Mouse (Mus musculus) midbrain, postnatal 0 days (tissue): Measurements from ENCODE around the gene Wdr43. TPM values are rescaled to one million over a fixed set of nuclear protein-coding genes. Genes with fewer than 3 reads are reported as not detected.

Experiments
- ATAC-seq: fragments of 200-750 bp; cut with Nextera tagmentation; 2 replicates; pipeline ENCODE4 v1.8.0; 2017; ENCODE audit warnings: moderate number of reproducible peaks, mild to moderate bottlenecking, moderate TSS enrichment, moderate library complexity; ENCODE audit not compliant: low FRiP score
- DNase-seq: peaks from one replicate; pipeline ENCODE4 v3.0.0-alpha.2; 2015; ENCODE audit warnings: low spot score
- H3K27ac ChIP-seq: fragments of 300-500 bp; sonication (generic); 2 replicates; pipeline ENCODE4 v1.5.1; 2014; ENCODE audit warnings: low read depth, mild to moderate bottlenecking, low read length, mixed read lengths
- H3K27me3 ChIP-seq: fragments of 300-500 bp; sonication (generic); 2 replicates; pipeline ENCODE4 v1.6.1; 2014; ENCODE audit warnings: low read length, control low read depth, mixed read lengths; ENCODE audit not compliant: insufficient read depth
- H3K36me3 ChIP-seq: fragments of 300-500 bp; sonication (generic); 2 replicates; pipeline ENCODE4 v1.6.1; 2014; ENCODE audit warnings: low read length, control low read depth, mixed read lengths; ENCODE audit not compliant: insufficient read depth
- H3K4me1 ChIP-seq: fragments of 300-500 bp; sonication (generic); 2 replicates; pipeline ENCODE4 v1.6.1; 2014; ENCODE audit warnings: mild to moderate bottlenecking, control low read depth, antibody characterized with exemption, low read length, mixed read lengths; ENCODE audit not compliant: insufficient read depth
- H3K4me2 ChIP-seq: fragments of 300-500 bp; sonication (generic); 2 replicates; pipeline ENCODE4 v1.6.1; 2014; ENCODE audit warnings: low read depth, mild to moderate bottlenecking, low read length, mixed read lengths; ENCODE audit not compliant: poor library complexity, severe bottlenecking
- H3K4me3 ChIP-seq: fragments of 300-500 bp; sonication (generic); 2 replicates; pipeline ENCODE4 v1.5.1; 2014; ENCODE audit warnings: low read depth, mild to moderate bottlenecking, low read length, moderate library complexity
- H3K9ac ChIP-seq: fragments of 300-500 bp; sonication (generic); replicated peaks from 2 replicates; pipeline ENCODE4 v1.6.1; 2014; ENCODE audit warnings: mild to moderate bottlenecking, low read length, moderate library complexity, mixed read lengths; ENCODE audit not compliant: poor library complexity, severe bottlenecking
- H3K9me3 ChIP-seq: fragments of 300-500 bp; sonication (generic); 2 replicates; pipeline ENCODE4 v1.6.1; 2016; ENCODE audit warnings: low read length, control low read depth
- CTCF ChIP-seq: IDR thresholded peaks from 2 replicates; pipeline ENCODE4 v1.5.1; 2016; ENCODE audit warnings: antibody characterized with exemption, mild to moderate bottlenecking
- WGBS: fragments of 180-500 bp; shearing (Covaris S2); extraction: QIAGEN DNeasy Blood & Tissue Kit; methylation state at CpG from one replicate; pipeline ENCODE4 v1.1.7; 2014; 5-methylcytosine and 5-hydroxymethylcytosine counted together
- polyA plus RNA-seq: library from polyadenylated mRNA; unstranded; fragments of >200 nt; fragmentation: Nextera tagmentation; extraction: Ambion mirVana; gene quantifications from 2 replicates; pipeline ENCODE4 v1.2.1, GENCODE M21; 2015
- total RNA-seq: library from RNA; depleted of rRNA; stranded (reverse); fragments of >200 nt; gene quantifications from 2 replicates; pipeline ENCODE4 v1.2.3, GENCODE M21; 2014; rRNA removed

The Wdr43 gene
- total RNA-seq (50.9 and 87.3 TPM in 2 replicates), polyA plus RNA-seq (34.3 and 36.5 TPM in 2 replicates)

- Histone ChIP-seq H3K9me3 (no peaks in the 10 kb centered on the region), H3K27ac (peak within 1 kb of the TSS; percentile 69), H3K4me1 (no peaks in the 10 kb centered on the region; the same call in 1 of the 2 replicates), H3K36me3 (no peaks in the 10 kb centered on the region), H3K4me2 (peak within 1 kb of the TSS; percentile 80), H3K27me3 (no peaks in the 10 kb centered on the region), H3K4me3 (peak within 1 kb of the TSS; percentile 100), H3K9ac (peak within 1 kb of the TSS; percentile 86)
- DNase-seq (peak; percentile 98), ATAC-seq (peak; percentile 99)
- no peak for TF ChIP-seq CTCF
- WGBS = 6% methylated on average over 36 of the region's 40 CpGs
Observed at GRCm38 (mm10) chr17:71615638-71616318, at the start of gene Wdr43. TSS of gene Wdr43 (plus strand) at chr17:71615895.

GRCm38 (mm10) chr17:71579176-71579705, 36.5 kb upstream of the Wdr43 start:
- 91% methylated on average over 1 of the region's 1 CpGs for WGBS
- ATAC-seq = no peak
- H3K4me1 ChIP-seq = no peaks in the 10 kb centered on the region
- no peak for DNase-seq
- H3K9ac ChIP-seq = no peak overlapping the region
- no peaks in the 10 kb centered on the region for H3K36me3 ChIP-seq
- no peak overlapping the region for H3K4me3 ChIP-seq
- no peak overlapping the region for H3K4me2 ChIP-seq
- H3K9me3 ChIP-seq = no peaks in the 10 kb centered on the region
- TF ChIP-seq CTCF = no peak
- no peak overlapping the region for H3K27ac ChIP-seq
- no peaks in the 10 kb centered on the region for H3K27me3 ChIP-seq

- Histone ChIP-seq H3K9me3 (no peaks in the 10 kb centered on the region), H3K27me3 (no peaks in the 10 kb centered on the region), H3K36me3 (no peaks in the 10 kb centered on the region), H3K9ac (peak overlapping the region; percentile 68), H3K4me1 (peaks cover 10% of the 10 kb centered on the region), H3K27ac (peak overlapping the region; percentile 74), H3K4me3 (peak overlapping the region; percentile 54), H3K4me2 (peak overlapping the region; percentile 82)
- ATAC-seq (peak; percentile 67), DNase-seq (peak; percentile 39)
- under 1% methylated on average over 48 of the region's 48 CpGs for whole genome bisulfite sequencing
- no peak for TF ChIP-seq CTCF
Observed at GRCm38 (mm10) chr17:71597881-71598658, 17.6 kb upstream of the Wdr43 start.

- WGBS = 5% methylated on average over 41 of the region's 42 CpGs
- Histone ChIP-seq H3K4me1 (peaks cover 10% of the 10 kb centered on the region), H3K4me3 (peak overlapping the region; percentile 54), H3K27ac (peak overlapping the region; percentile 74), H3K27me3 (no peaks in the 10 kb centered on the region), H3K9me3 (no peaks in the 10 kb centered on the region), H3K36me3 (no peaks in the 10 kb centered on the region), H3K4me2 (peak overlapping the region; percentile 82), H3K9ac (peak overlapping the region; percentile 68)
- DNase-seq (peak; percentile 97), ATAC-seq (peak; percentile 98)
- 0 out of 2 replicates have a peak, but pooled peaks have one; percentile 1 for TF ChIP-seq CTCF
Observed at GRCm38 (mm10) chr17:71598659-71599554, 16.8 kb upstream of the Wdr43 start.

GRCm38 (mm10) chr17:71616319-71617032, 781 bp downstream of the Wdr43 start:
- Histone ChIP-seq H3K9ac (peak overlapping the region; percentile 86), H3K27ac (peak overlapping the region; percentile 69), H3K9me3 (no peaks in the 10 kb centered on the region), H3K4me1 (no peaks in the 10 kb centered on the region; the same call in 1 of the 2 replicates), H3K27me3 (no peaks in the 10 kb centered on the region), H3K4me3 (peak overlapping the region; percentile 100), H3K4me2 (peak overlapping the region; percentile 80), H3K36me3 (no peaks in the 10 kb centered on the region)
- WGBS = under 1% methylated on average over 49 of the region's 73 CpGs
- ATAC-seq (peak; percentile 70), DNase-seq (no peak)
- no peak for TF ChIP-seq CTCF
